Mouse (Mus musculus): ENCODE data around the gene Cfap73.

Cfap73 gene

DNA sequence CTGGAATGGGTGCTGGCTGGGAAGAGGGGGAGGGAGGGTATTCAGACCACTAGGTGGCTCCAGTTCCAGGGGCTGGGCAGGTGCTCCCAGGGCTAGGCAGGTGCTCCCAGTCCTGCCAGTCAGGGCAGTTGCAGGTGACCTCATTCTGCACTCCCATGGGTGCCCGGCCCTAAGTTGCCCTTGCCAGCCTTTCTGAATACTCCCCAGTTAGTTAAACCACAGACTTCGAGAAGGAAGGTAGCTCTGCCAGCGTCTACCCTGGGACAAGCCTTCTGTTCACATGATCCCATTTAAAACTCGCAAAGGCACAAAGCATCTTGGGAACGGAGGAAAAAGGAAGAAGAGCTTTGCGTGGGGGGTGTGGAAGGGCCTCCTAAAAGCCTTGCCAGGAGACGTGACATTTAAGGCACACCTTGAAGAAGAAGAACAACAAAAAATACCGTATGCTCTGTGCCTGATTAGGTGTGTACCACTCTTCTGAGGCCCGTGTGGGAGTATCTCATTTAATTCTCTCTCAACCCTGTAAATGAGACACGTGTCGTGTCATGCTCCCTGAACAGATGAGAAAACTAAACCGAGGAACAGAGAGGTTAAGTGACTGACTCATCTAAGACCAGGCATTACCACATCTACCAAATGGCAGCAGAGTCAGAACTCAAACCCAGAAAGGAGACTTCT is 13.9 kb upstream of the Cfap73 start:
- DNase-seq (ENCODE audit: low spot score) = no peak

DNA sequence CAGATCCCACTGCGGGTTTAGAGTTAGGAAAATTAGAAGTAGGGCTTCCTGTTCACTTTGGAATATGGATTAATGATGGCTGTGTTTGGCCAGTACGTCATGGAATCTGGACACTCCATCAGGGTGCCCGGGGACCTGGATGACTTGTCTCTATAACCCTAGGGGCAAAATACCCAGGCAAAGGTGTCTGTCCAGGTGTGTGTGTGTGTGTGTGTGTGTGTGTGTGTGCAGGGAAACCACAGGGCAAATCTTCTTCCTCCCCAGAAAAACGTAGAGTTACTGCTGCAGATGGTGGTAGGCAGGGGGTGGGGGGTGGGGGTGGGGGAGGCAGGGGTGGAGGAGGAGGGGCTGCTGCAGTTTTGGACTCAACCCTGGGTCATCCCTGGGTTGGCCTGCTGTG is 13.3 kb upstream of the Cfap73 start:
- DNase-seq (ENCODE audit: low spot score) = no peak

- DNase-seq (ENCODE audit: low spot score) = no peak
Observed at GRCm38 (mm10) chr5:120645851-120646250, 11.8 kb upstream of the Cfap73 start.

DNA sequence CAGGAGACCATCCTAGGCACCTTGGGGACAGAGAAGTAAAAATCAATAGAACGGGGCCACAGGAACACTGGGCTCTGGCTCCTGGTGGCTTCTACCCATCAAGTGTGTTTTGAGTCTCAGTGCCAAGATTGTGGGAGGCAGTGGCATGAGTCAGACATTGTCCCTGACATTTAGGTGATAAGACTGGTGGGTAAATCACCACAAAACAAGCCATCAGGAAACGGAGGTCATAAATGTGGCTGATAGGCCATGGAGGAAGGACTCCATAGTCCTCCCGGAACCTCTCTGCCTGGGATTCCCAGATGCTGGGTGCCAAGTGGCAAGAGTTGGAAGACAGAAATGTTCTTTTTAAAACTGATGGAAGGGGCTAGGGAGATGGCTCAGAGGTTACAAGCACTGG is 10.2 kb upstream of the Cfap73 start:
- DNase-seq (ENCODE audit: low spot score) = peak; percentile 53

GRCm38 (mm10) chr5:120643365-120644085 is 9.5 kb upstream of the Cfap73 start:
- peak; percentile 62 for DNase-seq (ENCODE audit: low spot score)

DNA sequence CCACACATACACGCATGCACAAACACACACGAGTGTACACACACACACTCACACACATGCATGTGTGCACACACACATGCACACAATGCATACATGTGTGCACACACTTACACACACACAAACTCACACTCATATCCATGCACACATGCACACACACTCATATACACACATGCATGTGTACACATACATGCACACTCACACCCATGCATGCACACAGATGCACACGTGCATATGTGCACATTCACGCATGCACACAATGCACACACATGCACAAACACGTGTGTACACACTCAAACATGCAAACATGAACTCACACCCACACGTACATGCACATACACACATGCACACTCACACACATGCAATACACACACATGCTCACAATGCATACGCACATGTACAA is 6.1 kb upstream of the Cfap73 start:
- DNase-seq (ENCODE audit: low spot score) = no peak

DNA sequence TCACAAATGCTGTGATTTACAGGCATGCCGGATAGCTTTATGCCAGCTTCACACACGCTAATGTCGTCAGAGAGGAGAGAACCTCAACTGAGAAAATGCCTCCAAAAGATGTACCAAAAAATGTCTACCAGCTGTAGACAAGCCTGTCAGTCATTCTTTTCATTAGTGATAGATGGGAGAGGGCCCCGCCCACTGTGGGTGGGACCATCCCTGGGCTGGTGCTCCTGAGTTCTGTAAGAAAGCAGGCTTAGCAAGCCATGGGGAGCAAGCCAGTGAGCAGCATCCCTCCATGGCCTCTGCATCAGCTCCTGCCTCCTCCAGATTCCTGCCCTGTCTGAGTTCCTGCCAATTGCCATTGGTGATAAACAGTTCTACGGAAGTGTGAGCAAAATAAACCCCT is 1.6 kb upstream of the Cfap73 start:
- no peak for DNase-seq (ENCODE audit: low spot score)

DNA sequence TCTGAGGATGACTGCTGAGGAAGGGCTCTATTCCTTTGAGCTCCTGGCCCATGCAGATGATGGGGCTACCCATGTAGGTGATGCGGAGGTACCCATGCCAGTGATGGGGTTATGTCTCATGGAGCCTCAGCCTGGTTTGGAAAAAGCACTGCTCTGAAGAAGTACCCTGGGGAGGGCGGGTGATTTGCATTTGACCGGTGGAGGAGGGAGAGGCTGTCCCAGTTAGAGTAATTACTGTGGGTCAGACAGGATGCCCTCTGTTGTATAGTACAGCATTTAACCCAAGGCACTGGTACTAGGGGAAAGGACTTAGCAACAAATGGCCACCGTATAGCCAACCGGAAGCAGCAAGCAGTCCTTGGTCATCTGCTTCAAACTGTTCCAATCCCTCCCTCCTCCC is 825 bp upstream of the Cfap73 start:
- no peak for DNase-seq (ENCODE audit: low spot score)

DNA sequence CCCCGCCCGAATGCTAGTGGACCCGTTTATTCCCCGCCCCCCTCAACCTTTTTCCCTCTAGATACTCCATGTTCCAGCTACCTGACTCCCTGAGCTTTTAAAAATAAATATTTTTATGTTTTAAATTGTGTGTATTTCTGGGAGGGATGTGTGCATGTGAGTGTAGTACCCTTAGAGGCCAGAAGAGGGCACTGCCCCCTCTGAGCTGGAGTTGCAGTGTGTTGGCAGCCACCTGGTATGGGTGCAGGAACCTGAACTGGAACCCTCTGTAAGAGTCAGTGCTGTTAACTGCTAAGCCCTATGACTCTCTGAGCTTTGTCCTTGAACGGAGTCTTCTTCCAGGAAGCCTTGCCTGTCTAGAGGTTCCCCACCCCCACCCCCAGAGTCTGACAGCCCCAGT is 2.1 kb downstream of the Cfap73 start:
- no peak for DNase-seq (ENCODE audit: low spot score)

GRCm38 (mm10) chr5:120631128-120631527 is 2.9 kb downstream of the Cfap73 start:
- DNase-seq (ENCODE audit: low spot score) = no peak

- no peak for DNase-seq (ENCODE audit: low spot score)
Observed at GRCm38 (mm10) chr5:120628624-120629023, 5.4 kb downstream of the Cfap73 start.

- DNase-seq (ENCODE audit: low spot score) = no peak
Observed at GRCm38 (mm10) chr5:120627515-120628300, 6.3 kb downstream of the Cfap73 start.

DNA sequence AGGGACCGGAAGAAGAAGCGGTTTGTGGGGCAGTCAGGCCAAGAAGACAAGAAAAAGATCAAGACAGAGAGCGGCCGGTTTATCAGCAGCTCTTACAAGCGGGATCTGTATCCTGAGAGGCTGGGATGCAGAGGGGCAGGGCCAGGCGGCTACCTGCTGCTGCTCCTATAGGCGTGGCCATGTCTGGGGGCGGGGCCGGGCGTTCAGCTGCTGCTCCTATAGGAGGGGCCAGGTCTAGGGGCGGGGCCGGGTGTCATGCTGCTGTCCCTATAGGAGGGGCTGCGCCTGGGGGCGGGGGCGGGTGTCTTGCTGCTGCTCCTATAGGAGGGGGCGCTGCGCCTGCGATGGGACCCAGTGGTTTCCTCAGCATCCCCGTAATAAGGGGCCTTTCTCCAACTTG is 7.6 kb downstream of the Cfap73 start:
- DNase-seq (ENCODE audit: low spot score) = no peak

DNA sequence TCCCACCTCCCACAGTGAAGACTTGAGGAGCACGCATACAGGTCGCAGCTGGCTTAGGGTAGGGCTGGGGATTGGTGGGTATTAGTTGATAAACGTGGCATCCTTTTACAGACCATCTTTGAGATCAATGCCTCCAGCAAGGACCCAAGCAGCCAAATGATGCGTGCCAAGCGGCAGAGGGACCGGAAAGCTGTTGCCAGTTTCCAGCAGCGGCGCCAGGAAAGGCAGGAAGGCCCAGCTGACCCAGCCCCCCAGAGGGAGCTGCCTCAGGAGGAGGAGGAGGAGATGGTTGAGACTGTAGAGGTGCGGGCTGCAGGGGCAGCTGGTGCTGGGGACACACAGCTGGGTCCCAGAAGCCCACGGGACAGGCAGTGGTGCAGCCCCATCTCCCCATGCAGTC is 9.6 kb downstream of the Cfap73 start:
- DNase-seq (ENCODE audit: low spot score) = no peak

DNA sequence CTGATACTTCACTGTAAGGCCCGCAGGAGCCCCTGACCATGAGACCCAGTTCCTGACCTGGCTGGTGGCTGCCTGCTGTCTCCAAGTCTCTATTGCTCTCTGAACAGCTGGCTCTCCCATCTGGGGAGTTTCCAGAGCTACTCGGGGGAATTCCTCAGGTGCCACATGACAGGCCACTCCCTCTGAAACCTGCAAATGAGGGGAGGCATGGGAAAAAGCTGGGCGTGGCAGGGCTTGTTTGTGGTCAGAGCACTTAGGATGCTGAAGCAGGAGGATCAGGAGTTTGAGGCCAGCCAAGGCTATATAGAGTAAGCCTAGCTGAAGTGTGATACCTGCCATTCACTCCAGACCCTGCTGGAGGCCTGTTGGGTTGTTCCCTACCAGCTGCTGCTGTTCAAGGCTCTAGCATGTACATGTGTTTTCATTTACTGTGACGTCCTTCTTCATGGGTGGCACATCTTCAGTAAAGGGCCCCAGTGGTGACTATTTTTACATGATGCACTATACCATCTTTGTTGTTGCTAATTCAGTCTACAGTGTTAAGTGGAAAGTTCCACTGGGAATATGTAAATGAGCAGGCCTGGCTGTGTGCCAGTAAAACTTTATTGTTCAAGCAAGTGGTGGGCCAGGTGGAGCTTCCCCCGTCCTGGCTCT is 11.7 kb downstream of the Cfap73 start:
- no peak for DNase-seq (ENCODE audit: low spot score)

DNA sequence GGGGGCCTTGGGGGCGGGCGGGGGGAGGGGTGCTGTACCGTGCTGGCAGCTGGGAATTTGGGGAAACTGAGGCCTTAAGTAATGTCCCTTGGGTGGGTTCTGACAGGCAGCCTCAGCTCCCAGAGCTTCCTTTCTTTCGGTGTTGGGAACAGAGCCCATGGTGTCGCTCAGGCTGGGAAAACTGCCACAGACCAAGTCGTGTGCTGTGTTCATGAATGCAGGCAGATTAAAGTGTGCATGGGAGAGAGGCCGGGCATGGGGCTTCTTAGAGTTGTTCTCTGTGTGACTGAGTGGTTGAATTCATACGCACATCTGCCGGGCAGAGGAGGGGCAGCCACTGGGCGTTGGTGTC is 12.2 kb downstream of the Cfap73 start:
- no peak for DNase-seq (ENCODE audit: low spot score)

DNA sequence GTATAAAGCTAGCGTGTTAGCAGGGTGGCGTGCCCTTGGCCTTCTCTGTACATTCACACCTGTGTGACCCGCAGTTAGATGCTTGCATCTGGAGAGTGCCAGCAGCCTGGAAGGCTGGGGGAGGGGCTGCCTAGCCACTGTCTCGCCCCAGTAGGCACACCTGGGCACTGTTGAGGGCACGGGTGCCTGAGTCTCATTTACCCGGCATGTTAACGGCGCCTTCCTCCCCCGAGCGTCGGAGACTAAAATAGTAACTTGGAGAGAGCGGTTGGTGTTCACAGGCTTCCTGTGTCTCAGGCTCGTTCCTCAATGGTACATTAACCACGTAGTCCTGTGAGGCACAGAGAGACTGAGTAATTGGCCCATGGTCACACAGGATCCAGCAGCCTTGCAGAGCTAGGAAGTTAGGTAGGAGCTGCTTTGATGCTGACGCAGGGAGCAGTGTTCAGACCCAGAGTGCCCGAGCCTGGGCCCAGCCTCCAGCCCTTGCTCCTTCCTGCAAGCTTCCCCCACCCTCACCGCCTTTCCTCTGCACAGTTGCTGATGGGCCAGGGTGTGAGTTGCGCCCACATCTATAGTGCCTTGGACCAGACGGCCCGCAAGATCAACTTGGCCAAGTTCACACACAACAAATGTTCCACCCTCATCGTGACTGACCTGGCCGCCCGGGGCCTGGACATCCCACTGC is 12.8 kb downstream of the Cfap73 start:
- no peak for DNase-seq (ENCODE audit: low spot score)

- peak; percentile 47 for DNase-seq (ENCODE audit: low spot score)
Observed at GRCm38 (mm10) chr5:120620375-120621077, 13.5 kb downstream of the Cfap73 start.

DNA sequence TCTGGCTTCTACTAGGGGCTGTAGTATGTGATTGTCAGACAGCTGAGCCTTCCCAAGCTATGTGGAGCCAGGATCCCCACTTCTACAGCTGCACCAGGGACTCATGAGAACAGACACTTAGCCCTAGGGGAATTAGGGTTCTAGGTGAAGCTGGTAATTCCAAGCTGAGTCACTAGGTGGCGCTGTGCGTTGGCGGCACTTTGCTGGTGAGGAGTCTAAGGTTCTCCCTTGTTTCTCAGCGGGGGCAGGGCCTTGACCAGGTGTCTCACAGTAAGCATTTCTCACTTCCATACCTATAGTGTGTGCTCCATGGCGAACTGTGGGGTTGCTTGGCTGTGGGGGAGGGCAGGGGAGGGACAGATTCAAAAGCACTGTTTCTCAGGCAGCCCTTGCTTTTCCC is 14.8 kb downstream of the Cfap73 start:
- no peak for DNase-seq (ENCODE audit: low spot score)

- no peak for DNase-seq (ENCODE audit: low spot score)
Observed at GRCm38 (mm10) chr5:120618778-120619177, 15.3 kb downstream of the Cfap73 start.

GRCm38 (mm10) chr5:120615903-120616302 is 18.1 kb downstream of the Cfap73 start:
- DNase-seq (ENCODE audit: low spot score) = no peak

All from ovary, adult 18-20 months (tissue).